Mouse (Mus musculus): ENCODE measurements at regions not wholly inside any gene's neighbourhood (a gene's known extent, or its start where the extent isn't known, plus 50 kb on each side); places are given as distances from the start of the nearest gene placed in this dataset.

DNA sequence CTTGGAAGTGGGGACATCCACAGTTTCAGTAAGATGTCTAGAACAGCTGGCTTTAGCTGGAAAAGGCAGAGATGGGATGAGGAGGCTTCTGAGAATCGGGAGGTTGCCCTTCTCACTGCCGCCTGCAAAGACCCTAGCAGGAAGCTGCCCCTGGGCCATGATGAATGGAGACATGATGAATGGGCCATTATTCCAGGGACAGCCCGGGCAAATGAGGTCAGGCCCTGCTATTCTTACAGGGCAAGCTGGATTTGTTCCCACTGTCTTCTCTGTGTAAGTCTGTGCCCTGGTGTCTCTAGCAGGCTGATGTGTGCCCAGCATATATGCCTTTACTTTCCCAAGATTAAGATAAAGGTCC lies 51.1 kb upstream of the Iqsec3 start:
- in situ Hi-C loops (cut with MboI; ENCODE audit: low pct_ligation_motif_present, low pct_unique_long_range_greater_than_20kb, low sequenced_read_pairs) (loop anchor here (25.0 kb wide), 1 partner anchor 112 kb away; no protein-coding TSS in a partner anchor), dilution Hi-C loops (cut with MboI; ENCODE audit: extremely low pct_ligation_motif_present, extremely low pct_unique_long_range_greater_than_20kb, low sequenced_read_pairs) (no loop called here)
- H3K27me3 ChIP-seq (replicated peaks), result peaks cover 69% of the 10 kb centered on the region
- H3K79me2 ChIP-seq (replicated peaks; ENCODE audit: control insufficient read depth, extremely low read depth, insufficient read depth, poor library complexity, severe bottlenecking), result no peaks in the 10 kb centered on the region
- no peaks in the 10 kb centered on the region for H3K36me3 ChIP-seq (replicated peaks in 1 of 2; ENCODE audit: control insufficient read depth in 1 of 2, insufficient read depth in 1 of 2, low read length in 1 of 2)
- no peak overlapping the region for H3K4me3 ChIP-seq (replicated peaks in 1 of 3; ENCODE audit: low read depth in 2 of 3, low read length in 2 of 3, poor library complexity in 1 of 3)
- no peak overlapping the region for H3K27ac ChIP-seq (ENCODE audit: insufficient read depth, low read depth)
- no peaks in the 10 kb centered on the region; a peak in 1 of 4 replicates for H3K4me1 ChIP-seq (ENCODE audit: control insufficient read depth in 1 of 2, insufficient read depth in 2 of 2)
- no peaks in the 10 kb centered on the region for H3K9me3 ChIP-seq (replicated peaks; ENCODE audit: low read length)
- no peak overlapping the region for H3K4me2 ChIP-seq (ENCODE audit: insufficient read depth, low read depth, poor library complexity, severe bottlenecking)
- no peak overlapping the region for H3K9ac ChIP-seq (ENCODE audit: insufficient read depth, low read depth)
- TF ChIP-seq JUND (conservative IDR thresholded peaks at IDR 0.05; ENCODE audit: low read depth, low read length), result no peak
- no peak for TF ChIP-seq NRF1 (IDR thresholded peaks at IDR 0.05; ENCODE audit: low read depth, low read length)
- DNase-seq (ENCODE audit: extremely low read depth), result no peak

DNA sequence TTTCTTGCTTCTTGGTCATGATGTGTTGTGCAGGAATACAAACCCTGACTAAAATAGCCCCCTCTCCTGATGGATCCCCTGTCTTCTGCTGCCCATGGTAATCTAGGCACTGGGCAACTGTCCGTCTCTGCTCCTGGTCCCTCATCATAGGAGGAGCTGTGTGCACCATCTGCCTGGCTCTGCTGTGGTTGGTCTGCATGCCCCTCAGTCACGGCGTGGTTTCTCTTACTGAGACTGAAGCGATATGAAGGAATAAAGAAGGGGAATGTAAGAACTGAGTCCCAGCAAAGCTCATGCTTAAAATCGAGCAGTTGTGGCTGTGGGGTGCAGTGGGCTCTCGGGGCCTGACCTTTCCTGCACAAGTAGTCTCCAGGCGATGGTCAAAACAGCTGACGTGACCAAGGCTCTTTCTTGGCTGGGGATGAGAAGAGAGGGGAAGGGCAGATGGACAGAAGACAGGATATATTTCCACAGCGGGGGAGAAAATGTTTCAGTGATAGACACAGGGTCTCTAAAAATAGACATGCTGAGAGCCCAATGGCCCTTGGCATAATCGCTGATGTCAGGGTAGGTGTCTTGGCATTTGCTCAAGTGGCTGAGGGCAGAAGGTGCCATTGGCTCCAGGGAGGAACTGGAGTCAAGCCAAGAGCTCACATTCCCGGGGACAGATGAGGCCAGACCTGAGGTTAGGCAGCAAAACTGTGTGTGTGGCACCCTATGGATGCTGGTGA lies 50.6 kb upstream of the Iqsec3 start:
- Histone ChIP-seq H3K4me3 (replicated peaks in 1 of 3; ENCODE audit: low read depth in 2 of 3, low read length in 2 of 3, poor library complexity in 1 of 3) (no peak overlapping the region), H3K4me1 (ENCODE audit: control insufficient read depth in 1 of 2, insufficient read depth in 2 of 2) (no peaks in the 10 kb centered on the region; a peak in 1 of 4 replicates), H3K9me3 (replicated peaks; ENCODE audit: low read length) (no peaks in the 10 kb centered on the region), H3K27ac (ENCODE audit: insufficient read depth, low read depth) (no peak overlapping the region), H3K79me2 (replicated peaks; ENCODE audit: control insufficient read depth, extremely low read depth, insufficient read depth, poor library complexity, severe bottlenecking) (no peaks in the 10 kb centered on the region), H3K36me3 (replicated peaks in 1 of 2; ENCODE audit: control insufficient read depth in 1 of 2, insufficient read depth in 1 of 2, low read length in 1 of 2) (no peaks in the 10 kb centered on the region), H3K4me2 (ENCODE audit: insufficient read depth, low read depth, poor library complexity, severe bottlenecking) (no peak overlapping the region), H3K27me3 (replicated peaks) (peaks cover 73% of the 10 kb centered on the region), H3K9ac (ENCODE audit: insufficient read depth, low read depth) (no peak overlapping the region)
- TF ChIP-seq RCOR1 (conservative IDR thresholded peaks at IDR 0.05; ENCODE audit: low read depth, low read length) (no peak), UBTF (IDR thresholded peaks at IDR 0.05; ENCODE audit: low read depth, low read length) (no peak), USF1 (IDR thresholded peaks at IDR 0.05; ENCODE audit: low read depth, low read length) (no peak), CTCF (conservative IDR thresholded peaks at IDR 0.05 in 1 of 2, IDR thresholded peaks at IDR 0.05 in 1 of 2; ENCODE audit: low read depth in 2 of 2, low read length in 2 of 2) (no peak), ZC3H11A (IDR thresholded peaks at IDR 0.05; ENCODE audit: low read depth, low read length) (no peak), ZKSCAN1 (IDR thresholded peaks at IDR 0.05; ENCODE audit: borderline replicate concordance, low read depth, low read length) (no peak), CHD1 (IDR thresholded peaks at IDR 0.05; ENCODE audit: low read depth, low read length) (no peak), JUN (IDR thresholded peaks at IDR 0.05; ENCODE audit: insufficient read depth, low read depth, low read length) (no peak), MAX (IDR thresholded peaks at IDR 0.05; ENCODE audit: low read length) (no peak)
- dilution Hi-C loops (cut with MboI; ENCODE audit: extremely low pct_ligation_motif_present, extremely low pct_unique_long_range_greater_than_20kb, low sequenced_read_pairs) (no loop called here), in situ Hi-C loops (cut with MboI; ENCODE audit: low pct_ligation_motif_present, low pct_unique_long_range_greater_than_20kb, low sequenced_read_pairs) (loop anchor here (25.0 kb wide), 1 partner anchor 112 kb away; no protein-coding TSS in a partner anchor)
- no peak for DNase-seq (ENCODE audit: extremely low read depth)
